Mouse (Mus musculus) brown adipose tissue, adult 24 weeks (tissue): ENCODE data around the gene Maged2. TPM values are rescaled to one million over a fixed set of nuclear protein-coding genes. Genes with fewer than 3 reads are reported as not detected.
"Not testable (repeated sequence)": the region's sequence is repeated elsewhere in the genome, so short reads cannot be mapped to it uniquely, and the experiment has no call there.

Source experiments
- H3K27ac ChIP-seq: fragments of 200-500 bp; replicated peaks from 2 replicates; pipeline ENCODE4 v1.5.1; 2012; ENCODE audit warnings: low read depth, mild to moderate bottlenecking, low read length
- H3K4me1 ChIP-seq: fragments of 200-500 bp; 2 replicates; pipeline ENCODE4 v1.6.1; 2012; ENCODE audit warnings: low read length, mixed read lengths; ENCODE audit not compliant: control insufficient read depth, insufficient read depth, insufficient read length
- H3K4me3 ChIP-seq: fragments of 200-500 bp; 2 replicates; pipeline ENCODE4 v1.5.1; 2012; ENCODE audit warnings: low read depth, mild to moderate bottlenecking, low read length, moderate library complexity; ENCODE audit not compliant: insufficient read depth
- polyA plus RNA-seq: library from polyadenylated mRNA; stranded (reverse); fragments of >200 nt; gene quantifications from 2 replicates; pipeline ENCODE4 v1.2.4, GENCODE M21; 2012; ENCODE audit not compliant: missing spikeins, insufficient read depth, insufficient read length

The Maged2 gene
- 15.7 and 17.4 TPM in 2 replicates for polyA plus RNA-seq

DNA sequence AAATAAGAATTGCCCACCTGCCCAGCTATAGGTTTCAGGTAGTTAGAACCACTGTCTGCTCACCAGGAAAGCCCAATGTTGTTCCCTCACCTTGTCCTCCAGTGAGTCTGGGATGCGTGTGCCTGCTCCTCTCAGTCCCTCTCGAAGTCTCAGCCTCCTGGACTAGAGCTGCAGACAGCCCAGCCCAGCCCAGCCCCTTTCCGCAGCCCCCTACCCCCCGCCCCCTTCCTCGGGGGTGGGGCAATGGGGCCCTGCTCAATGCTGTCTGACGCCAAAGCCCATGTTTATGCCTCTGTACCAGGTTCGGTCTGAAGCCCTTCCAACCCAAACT lies at the start of gene Maged2:
Maged2 (minus strand) TSS at position 207 of the 331 bp plus-strand sequence.
- no peak within 1 kb of the TSS for H3K27ac ChIP-seq
- peak within 1 kb of the TSS; percentile 66 for H3K4me3 ChIP-seq
- H3K4me1 ChIP-seq = no peaks in the 10 kb centered on the region

DNA sequence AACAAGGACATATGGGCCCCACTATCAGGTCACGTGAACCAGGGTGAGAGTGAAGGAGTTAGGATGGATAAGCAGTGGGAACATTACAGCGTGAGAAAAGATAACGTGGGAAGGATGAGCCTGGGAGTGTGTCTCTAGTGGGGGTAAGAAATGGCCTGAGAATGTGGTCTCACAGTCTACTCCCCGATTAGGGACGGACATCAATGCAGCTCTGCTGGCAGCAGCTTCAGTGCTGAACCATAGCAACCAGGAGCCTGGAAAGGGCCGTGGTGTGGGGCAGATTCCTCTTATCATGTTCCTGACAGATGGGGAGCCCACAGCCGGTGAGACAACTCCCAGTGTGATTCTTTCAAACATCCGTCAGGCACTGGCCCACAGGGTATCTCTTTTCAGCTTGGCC lies 34.1 kb upstream of the Maged2 start:
- no peaks in the 10 kb centered on the region for H3K4me1 ChIP-seq

GRCm38 (mm10) chrX:150845480-150846205 lies 31.5 kb upstream of the Maged2 start:
- not testable (repeated sequence) for H3K4me1 ChIP-seq, H3K27ac ChIP-seq, H3K4me3 ChIP-seq

More for the DNA sequence above, 34.1 kb upstream of the Maged2 start:
- H3K27ac ChIP-seq = no peak overlapping the region
- no peak overlapping the region for H3K4me3 ChIP-seq

- H3K4me1 ChIP-seq, H3K4me3 ChIP-seq, H3K27ac ChIP-seq: not testable (repeated sequence)
Observed at GRCm38 (mm10) chrX:150843257-150843656, 29.1 kb upstream of the Maged2 start.

GRCm38 (mm10) chrX:150830297-150830696 lies 16.2 kb upstream of the Maged2 start:
- no peak overlapping the region for H3K4me3 ChIP-seq
- no peaks in the 10 kb centered on the region for H3K4me1 ChIP-seq
- H3K27ac ChIP-seq = no peak overlapping the region

GRCm38 (mm10) chrX:150817278-150817677 lies 3.1 kb upstream of the Maged2 start:
- no peak overlapping the region for H3K27ac ChIP-seq
- no peak overlapping the region for H3K4me3 ChIP-seq
- no peaks in the 10 kb centered on the region for H3K4me1 ChIP-seq

DNA sequence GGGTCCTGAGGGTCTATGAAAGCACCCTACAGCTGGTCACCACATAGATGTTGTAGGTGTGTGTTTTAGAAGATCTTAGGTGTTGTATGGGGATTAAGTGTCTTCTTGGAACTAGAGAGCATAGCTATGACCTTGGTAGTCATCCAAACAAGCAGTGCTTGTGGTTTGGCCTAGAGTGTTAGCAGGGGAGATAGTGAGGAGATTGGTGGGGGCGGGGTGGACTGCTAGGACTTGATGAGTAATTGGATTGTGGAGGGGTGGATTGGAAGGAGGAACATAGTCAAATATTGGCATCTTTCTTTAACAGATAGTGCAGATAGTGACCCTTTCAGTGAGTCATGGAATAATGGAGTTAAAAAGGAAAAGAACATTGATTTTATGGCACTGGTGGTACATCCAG lies 1.5 kb upstream of the Maged2 start:
- no peak overlapping the region for H3K27ac ChIP-seq
- H3K4me3 ChIP-seq = no peak overlapping the region

DNA sequence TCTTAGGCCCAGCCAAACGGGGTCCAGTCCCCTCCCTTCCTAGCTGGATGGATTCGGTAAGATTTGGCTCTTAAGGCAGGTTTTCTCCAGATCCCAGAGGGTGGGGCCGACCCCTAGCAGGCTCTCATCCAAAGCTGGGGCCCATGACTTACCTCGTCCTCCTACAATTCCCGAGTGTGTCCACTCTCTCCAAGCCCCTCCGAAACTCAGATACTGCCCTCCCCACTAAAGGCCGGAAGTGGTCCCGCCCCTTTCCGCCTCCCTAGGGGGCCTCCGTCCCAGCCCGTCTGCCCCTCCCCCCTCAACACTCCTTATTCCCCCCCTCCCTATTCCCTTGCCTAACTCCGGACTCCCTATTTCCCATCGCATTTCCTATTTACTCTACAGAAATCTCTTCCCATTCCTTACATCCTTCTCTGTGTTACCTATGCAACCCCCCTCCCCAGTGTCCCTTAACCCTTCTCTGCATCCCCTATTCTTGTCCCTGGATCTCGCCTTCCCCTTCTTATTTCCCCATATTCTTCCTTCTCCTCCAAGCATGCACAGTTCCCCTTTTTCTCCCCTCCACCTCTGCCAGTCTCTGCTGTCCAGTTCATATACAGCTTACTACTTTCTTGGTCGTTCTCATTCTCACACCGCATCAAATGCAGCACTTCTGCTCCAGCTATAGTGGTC lies 544 bp downstream of the Maged2 start:
- no peak overlapping the region for H3K27ac ChIP-seq
- H3K4me3 ChIP-seq = peak overlapping the region; percentile 66
- no peaks in the 10 kb centered on the region for H3K4me1 ChIP-seq

More for the DNA sequence above, 1.5 kb upstream of the Maged2 start:
- no peaks in the 10 kb centered on the region for H3K4me1 ChIP-seq

GRCm38 (mm10) chrX:150812787-150813298 lies 1.3 kb downstream of the Maged2 start:
- Histone ChIP-seq H3K27ac (no peak overlapping the region), H3K4me3 (peak overlapping the region; percentile 66), H3K4me1 (no peaks in the 10 kb centered on the region)

DNA sequence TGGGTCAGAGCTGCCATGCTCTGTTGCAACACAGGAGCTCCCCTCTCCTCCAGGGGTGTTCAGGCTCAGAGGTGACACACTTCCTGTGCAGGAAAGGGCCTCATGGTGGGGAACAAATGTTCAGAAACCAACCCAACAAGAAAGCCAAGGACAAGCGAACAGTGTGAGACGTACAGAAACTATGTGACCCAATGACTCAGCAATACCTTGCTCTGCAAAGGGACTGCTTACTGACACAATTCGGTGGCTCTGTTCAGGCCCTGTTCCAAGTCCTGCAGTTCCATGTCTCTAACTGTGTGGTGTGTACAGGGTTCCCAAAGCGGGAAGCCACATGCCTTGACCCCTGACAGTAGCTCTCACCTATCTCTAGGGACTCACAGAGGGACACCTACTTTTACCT lies 13.2 kb downstream of the Maged2 start:
- H3K27ac ChIP-seq, H3K4me1 ChIP-seq, H3K4me3 ChIP-seq: not testable (repeated sequence)

- H3K4me1 ChIP-seq, H3K4me3 ChIP-seq, H3K27ac ChIP-seq: not testable (repeated sequence)
Observed at GRCm38 (mm10) chrX:150798493-150799177, 15.5 kb downstream of the Maged2 start.

Other genes starting within 250 kb of the Maged2 start
- 34.1 and 34.2 TPM in 2 replicates for gene Pfkfb1, start 226.1 kb downstream of the Maged2 start, polyA plus RNA-seq
- gene Apex2, start 224.5 kb downstream of the Maged2 start, polyA plus RNA-seq = 5.9 and 13.2 TPM in 2 replicates
- gene Tro, start 156.8 kb downstream of the Maged2 start, polyA plus RNA-seq = not detected in 2 replicates
- gene Gnl3l, start 203.0 kb upstream of the Maged2 start, polyA plus RNA-seq = 9.8 and 10.3 TPM in 2 replicates
- gene Fgd1, start 231.8 kb upstream of the Maged2 start, polyA plus RNA-seq = 1.8 and 2.4 TPM in 2 replicates